Mouse (Mus musculus) megakaryocyte, adult 5-6 weeks (primary cell): ENCODE data around the gene Hyal2. TPM values are rescaled to one million over a fixed set of nuclear protein-coding genes. Genes with fewer than 3 reads are reported as not detected.

Experiments used
- ATAC-seq: 2 replicates; pipeline ENCODE4 v1.8.0; 2016; ENCODE audit warnings: mild to moderate bottlenecking, inconsistent platforms; ENCODE audit not compliant: poor library complexity, severe bottlenecking
- total RNA-seq, 2 experiments: library from RNA; stranded (forward) in 1 of 2; stranded (reverse) in 1 of 2; fragments of 153-499, 151-499 nt in 1 of 2; fragments of 221-1000, 200-1000 nt in 1 of 2; gene quantifications; 2 replicates each; pipeline versions ENCODE4 v1.2.3 to v1.2.4; 2015 to 2017

Gene Hyal2
- 0.56 and 1.9 TPM in 2 replicates for total RNA-seq (2015)
- 1.0 TPM in 1 of 2 replicates, not detected in the other for total RNA-seq (2017)

GRCm38 (mm10) chr9:107567702-107568319, at the start of gene Hyal2:
Gene Hyal2, plus strand, starts transcription at chr9:107567945.
- no peak for ATAC-seq

GRCm38 (mm10) chr9:107520331-107520730, 47.4 kb upstream of the Hyal2 start:
- ATAC-seq: no peak

GRCm38 (mm10) chr9:107521190-107521589, 46.6 kb upstream of the Hyal2 start:
- ATAC-seq: no peak

- ATAC-seq: peak; percentile 48
These were observed 45.9 kb upstream of the Hyal2 start for GRCm38 (mm10) chr9:107521711-107522399.

- no peak for ATAC-seq
These were observed 45.4 kb upstream of the Hyal2 start for GRCm38 (mm10) chr9:107522400-107522711.

GRCm38 (mm10) chr9:107526198-107527026, 41.3 kb upstream of the Hyal2 start:
- peak; percentile 65 for ATAC-seq

- peak; percentile 95 for ATAC-seq
These were observed 33.8 kb upstream of the Hyal2 start, which contains the start of gene Tmem115 for GRCm38 (mm10) chr9:107533791-107534407. Gene Tmem115, plus strand, starts transcription at chr9:107533945.

- ATAC-seq: peak; percentile 8
These were observed 33.1 kb upstream of the Hyal2 start for GRCm38 (mm10) chr9:107534408-107535202.

GRCm38 (mm10) chr9:107538231-107538630, 29.5 kb upstream of the Hyal2 start:
- no peak for ATAC-seq

- ATAC-seq: no peak
These were observed 29.0 kb upstream of the Hyal2 start for GRCm38 (mm10) chr9:107538711-107539110.

GRCm38 (mm10) chr9:107539940-107540339, 27.8 kb upstream of the Hyal2 start:
- ATAC-seq: no peak

- ATAC-seq: no peak
These were observed 27.3 kb upstream of the Hyal2 start for GRCm38 (mm10) chr9:107540420-107540819.

- ATAC-seq: no peak
These were observed 26.7 kb upstream of the Hyal2 start for GRCm38 (mm10) chr9:107541005-107541404.

GRCm38 (mm10) chr9:107541474-107542351, 26.0 kb upstream of the Hyal2 start, which contains the start of the genes Cyb561d2 and Nprl2:
Gene Cyb561d2, minus strand, starts transcription at chr9:107542193.
Gene Nprl2, plus strand, starts transcription at chr9:107542226.
- peak; percentile 89 for ATAC-seq

GRCm38 (mm10) chr9:107542352-107542686, 25.4 kb upstream of the Hyal2 start:
- 0 out of 2 replicates have a peak, but pooled peaks have one; percentile 2 for ATAC-seq

- no peak for ATAC-seq
These were observed 25.0 kb upstream of the Hyal2 start for GRCm38 (mm10) chr9:107542721-107543120.

- no peak for ATAC-seq
These were observed 24.4 kb upstream of the Hyal2 start for GRCm38 (mm10) chr9:107543299-107543698.

GRCm38 (mm10) chr9:107544196-107544700, 23.5 kb upstream of the Hyal2 start:
- ATAC-seq: no peak

GRCm38 (mm10) chr9:107544729-107545128, 23.0 kb upstream of the Hyal2 start:
- ATAC-seq: no peak
